Mouse (Mus musculus): Measurements from ENCODE around the gene Sppl3.

DNA sequence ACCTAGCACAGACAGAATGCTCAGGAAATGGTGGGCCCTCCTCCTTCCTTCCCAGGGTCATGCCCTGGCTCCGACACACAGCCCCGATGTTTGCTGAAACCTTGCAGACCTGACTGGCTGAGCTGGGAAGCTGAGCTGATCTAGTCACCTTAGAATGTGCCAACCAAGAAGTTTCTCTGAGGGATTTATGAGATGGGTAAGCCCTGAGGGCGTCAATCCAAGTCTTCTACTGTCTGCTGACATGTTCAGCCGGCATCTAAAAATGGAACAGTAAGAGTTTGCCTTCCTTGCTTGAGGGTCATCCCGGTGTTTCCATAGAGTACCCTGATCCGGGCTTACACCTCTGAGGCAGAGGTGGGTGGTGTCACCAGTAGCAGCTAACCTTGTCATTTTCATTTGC, 8.2 kb upstream of the Sppl3 start:
- TF ChIP-seq CTCF (IDR thresholded peaks at IDR 0.05; ENCODE audit: extremely low read depth, insufficient read depth, low read length): no peak
- TF ChIP-seq POLR2A (IDR thresholded peaks at IDR 0.05; ENCODE audit: extremely low read depth, insufficient read depth, low read length): no peak
